Mouse (Mus musculus) central nervous system, embryonic 11.5 days (tissue): ENCODE measurements around the gene Ppip5k1. TPM values are rescaled to one million over a fixed set of nuclear protein-coding genes. Genes with fewer than 3 reads are reported as not detected.

ENCODE experiments used
- polyA plus RNA-seq: library from polyadenylated mRNA; depleted of rRNA; stranded (reverse); fragments of >200 nt; gene quantifications from 2 replicates; pipeline ENCODE4 v1.2.3, GENCODE M21; 2012; rRNA removed

Ppip5k1 gene
- 15.0 and 18.7 TPM in 2 replicates for polyA plus RNA-seq

DNA sequence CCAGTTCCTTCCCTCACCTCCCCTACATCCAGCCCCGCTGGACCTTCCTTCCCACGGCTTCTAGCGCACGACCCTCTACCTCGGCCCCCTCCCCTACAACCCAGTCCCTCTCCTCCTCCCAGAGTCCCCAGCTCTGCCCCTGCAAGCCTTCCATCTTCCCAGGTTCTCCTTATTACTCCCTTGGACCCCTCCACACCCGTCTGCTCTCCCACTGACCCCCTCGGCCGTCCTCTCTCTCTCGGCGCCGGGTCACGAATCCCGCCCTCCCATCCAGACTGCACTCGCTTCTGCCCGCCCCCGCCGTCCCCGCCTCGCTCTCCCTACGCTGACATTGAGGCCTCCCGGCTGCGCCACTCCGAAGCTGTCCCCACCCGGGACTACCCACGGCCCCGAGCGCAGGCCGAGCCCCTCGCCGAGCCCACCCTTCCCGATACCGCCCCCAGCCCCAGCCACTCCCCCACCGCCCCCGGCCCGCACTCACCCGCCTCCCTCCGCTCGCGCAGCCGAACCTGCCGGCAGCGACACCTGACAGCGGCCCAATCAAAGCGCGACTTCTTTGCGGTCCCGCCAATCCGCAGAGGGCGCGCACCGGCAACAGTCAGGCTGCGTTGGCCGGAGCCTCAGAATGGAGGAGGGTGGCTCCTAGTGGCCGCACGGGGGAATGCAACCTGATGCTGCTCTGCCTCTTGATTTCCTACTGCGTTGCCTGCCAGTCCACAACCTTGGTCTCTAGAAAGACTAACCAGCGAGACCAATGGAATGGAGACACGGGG, at the start of gene Ppip5k1:
Gene Ppip5k1, minus strand, starts transcription at position 577 of the 773 bp plus-strand sequence.

DNA sequence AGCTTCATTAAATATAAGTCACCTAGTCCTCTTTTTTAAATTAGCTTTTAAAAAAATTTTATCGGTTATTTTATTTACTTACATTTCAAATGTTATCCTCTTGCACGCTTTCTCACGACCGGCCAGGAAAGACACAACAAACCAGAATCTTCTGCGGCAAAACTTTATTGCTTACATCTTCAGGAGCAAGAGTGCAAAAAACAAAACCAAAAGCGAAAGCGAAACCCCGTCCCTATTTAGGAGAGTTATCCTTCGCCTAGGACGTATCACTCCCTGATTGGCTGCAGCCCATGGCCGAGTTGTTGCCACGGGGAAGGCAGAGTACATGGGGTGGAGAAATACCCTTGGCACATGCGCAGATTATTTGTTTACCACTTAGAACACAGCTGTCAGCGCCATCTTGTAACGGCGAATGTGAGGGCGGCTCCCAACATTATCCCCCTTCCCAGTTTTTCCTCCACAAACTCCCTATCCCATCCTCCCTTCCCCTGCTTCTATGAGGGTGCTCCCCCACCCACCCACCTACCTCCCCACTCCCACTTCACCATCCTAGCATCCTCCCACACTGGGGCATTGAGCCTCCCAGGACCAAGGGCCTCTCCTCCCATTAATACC, 31.9 kb upstream of the Ppip5k1 start, which contains the start of gene Strc:
Gene Strc, minus strand, starts transcription at position 208 of the 615 bp plus-strand sequence.

DNA sequence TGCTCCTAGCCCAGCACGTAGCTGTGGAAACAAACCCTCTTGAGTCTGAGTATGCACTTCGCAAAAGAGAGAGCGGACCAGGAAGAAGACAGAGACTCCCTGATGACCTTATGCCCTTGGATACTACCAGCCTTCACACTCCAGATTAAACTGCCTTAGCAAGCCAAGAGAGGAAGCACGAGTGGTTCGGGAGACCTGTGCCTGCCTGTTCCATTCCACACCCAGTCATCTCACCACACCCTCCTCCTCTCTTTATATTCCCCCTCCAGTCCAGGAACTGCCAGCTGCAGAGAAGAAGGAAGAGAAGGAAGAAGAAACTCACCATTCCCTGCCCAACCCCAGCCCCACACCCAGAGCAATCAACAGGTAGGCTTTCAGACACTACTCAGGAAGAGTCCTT, 2.3 kb upstream of the Ppip5k1 start, which contains the start of gene Ckmt1:
Gene Ckmt1, plus strand, starts transcription at position 221 of the 400 bp plus-strand sequence.

GRCm38 (mm10) chr2:121288901-121289729, 66.1 kb downstream of the Ppip5k1 start, which contains the start of gene Map1a:
Gene Map1a, plus strand, starts transcription at chr2:121289600.

DNA sequence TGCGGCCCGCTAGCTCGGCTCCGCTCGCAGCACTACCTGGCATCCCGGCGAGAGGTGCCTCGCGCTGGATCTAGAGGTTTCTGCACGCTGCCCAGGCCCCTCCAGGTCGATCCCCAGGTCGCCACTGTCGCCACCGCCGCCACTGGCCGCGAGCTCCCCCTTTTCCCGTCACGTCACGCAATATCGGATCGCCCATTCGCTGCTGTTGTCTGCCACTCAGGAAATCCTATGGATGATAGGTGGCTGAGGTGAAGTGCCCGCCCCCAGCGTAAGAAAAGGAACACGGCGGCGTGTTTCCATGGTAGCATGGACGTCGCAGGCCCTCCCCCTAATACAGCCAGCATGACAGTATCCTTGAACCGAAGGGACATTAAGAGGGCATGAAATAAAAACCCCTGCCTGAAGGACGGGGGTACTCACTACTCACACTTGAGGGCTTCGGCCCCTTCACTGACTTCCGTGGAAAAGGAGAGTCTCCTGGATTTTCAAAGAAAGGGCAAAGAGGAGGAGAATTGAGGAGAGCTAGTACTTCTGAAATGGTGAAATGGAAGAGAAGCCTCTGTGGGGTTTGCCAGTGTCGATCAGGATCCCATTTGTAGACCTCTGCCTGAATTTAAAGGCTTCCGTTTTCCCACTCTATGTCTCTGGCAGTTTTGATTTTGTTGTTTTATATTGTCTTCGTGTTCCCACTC, 83.8 kb downstream of the Ppip5k1 start, which contains the start of gene Trp53bp1:
Gene Trp53bp1, minus strand, starts transcription at position 172 of the 692 bp plus-strand sequence.

Other genes with a start within 250 kb of the Ppip5k1 start
- gene Tgm7, start 245.6 kb downstream of the Ppip5k1 start, polyA plus RNA-seq = 0.05 and 0.06 TPM in 2 replicates
- gene Adal, start 215.0 kb downstream of the Ppip5k1 start, polyA plus RNA-seq = 15.8 and 20.9 TPM in 2 replicates
- gene Lcmt2, start 214.7 kb downstream of the Ppip5k1 start, polyA plus RNA-seq = 6.8 and 8.9 TPM in 2 replicates
- 37.1 and 58.8 TPM in 2 replicates for gene Tubgcp4, start 184.7 kb downstream of the Ppip5k1 start, polyA plus RNA-seq
- 9.0 and 11.5 TPM in 2 replicates for gene Zscan29, start 184.3 kb downstream of the Ppip5k1 start, polyA plus RNA-seq
- gene Trp53bp1, start 84.0 kb downstream of the Ppip5k1 start, polyA plus RNA-seq = 129 and 166 TPM in 2 replicates
- 8.4 and 8.7 TPM in 2 replicates for gene Map1a, start 65.8 kb downstream of the Ppip5k1 start, polyA plus RNA-seq
- 5.8 and 6.1 TPM in 2 replicates for gene Ckmt1, start 2.3 kb upstream of the Ppip5k1 start, polyA plus RNA-seq
- 0.01 and 0.02 TPM in 2 replicates for gene Strc, start 31.8 kb upstream of the Ppip5k1 start, polyA plus RNA-seq
- gene Pdia3, start 58.4 kb upstream of the Ppip5k1 start, polyA plus RNA-seq = 229 and 230 TPM in 2 replicates
- 3.7 and 6.3 TPM in 2 replicates for gene Catsper2, start 58.4 kb upstream of the Ppip5k1 start, polyA plus RNA-seq
- gene Ell3, start 88.9 kb upstream of the Ppip5k1 start, polyA plus RNA-seq = 1.5 and 2.2 TPM in 2 replicates
- gene Serf2, start 93.8 kb upstream of the Ppip5k1 start, polyA plus RNA-seq = 398 and 607 TPM in 2 replicates
- 29.2 and 45.9 TPM in 2 replicates for gene Hypk, start 97.9 kb upstream of the Ppip5k1 start, polyA plus RNA-seq
- 1.4 and 2.4 TPM in 2 replicates for gene Serinc4, start 101.4 kb upstream of the Ppip5k1 start, polyA plus RNA-seq
- gene Mfap1b, start 118.7 kb upstream of the Ppip5k1 start, polyA plus RNA-seq = 28.9 and 58.7 TPM in 2 replicates
- 18.5 and 21.4 TPM in 2 replicates for gene Mfap1a, start 151.3 kb upstream of the Ppip5k1 start, polyA plus RNA-seq
- gene Wdr76, start 151.3 kb upstream of the Ppip5k1 start, polyA plus RNA-seq = 22.7 and 23.4 TPM in 2 replicates